Mouse (Mus musculus) lung, embryonic 15.5 days (tissue): ENCODE results near the gene Zbtb49. TPM values are rescaled to one million over a fixed set of nuclear protein-coding genes. Genes with fewer than 3 reads are reported as not detected.

Source experiments
- ATAC-seq: fragments of 200-750 bp; cut with Nextera tagmentation; 2 replicates; pipeline ENCODE4 v1.8.0; 2017; ENCODE audit warnings: moderate number of reproducible peaks, borderline replicate concordance; ENCODE audit not compliant: low FRiP score, low TSS enrichment; ENCODE audit errors: extremely low read depth
- H3K27ac ChIP-seq: fragments of 300-500 bp; sonication (generic); 2 replicates; pipeline ENCODE4 v1.5.1; 2015; ENCODE audit warnings: moderate library complexity, mild to moderate bottlenecking, inconsistent platforms
- H3K27me3 ChIP-seq: fragments of 300-500 bp; sonication (generic); 2 replicates; pipeline ENCODE4 v1.6.1; 2015; ENCODE audit warnings: inconsistent platforms
- H3K36me3 ChIP-seq: fragments of 300-500 bp; sonication (generic); 2 replicates; pipeline ENCODE4 v1.6.1; 2015; ENCODE audit warnings: inconsistent platforms
- H3K4me1 ChIP-seq: fragments of 300-500 bp; sonication (generic); 2 replicates; pipeline ENCODE4 v1.6.1; 2015; ENCODE audit warnings: inconsistent platforms
- H3K4me2 ChIP-seq: fragments of 300-500 bp; sonication (generic); 2 replicates; pipeline ENCODE4 v1.6.1; 2015; ENCODE audit warnings: inconsistent platforms, mild to moderate bottlenecking, moderate library complexity
- H3K4me3 ChIP-seq: fragments of 300-500 bp; sonication (generic); 2 replicates; pipeline ENCODE4 v1.5.1; 2015; ENCODE audit warnings: mild to moderate bottlenecking, inconsistent platforms
- H3K9ac ChIP-seq: fragments of 300-500 bp; sonication (generic); 2 replicates; pipeline ENCODE4 v1.6.1; 2015; ENCODE audit warnings: inconsistent platforms
- H3K9me3 ChIP-seq: fragments of 300-500 bp; sonication (generic); 2 replicates; pipeline ENCODE4 v1.6.1; 2016; ENCODE audit warnings: inconsistent platforms
- WGBS: fragments of 180-500 bp; shearing (Covaris S2); methylation state at CpG from one replicate; pipeline ENCODE4 v1.1.7; 2015; 5-methylcytosine and 5-hydroxymethylcytosine counted together
- polyA plus RNA-seq: library from polyadenylated mRNA; unstranded; fragments of >200 nt; fragmentation: Nextera tagmentation; extraction: Ambion mirVana; gene quantifications from 2 replicates; pipeline ENCODE4 v1.2.1, GENCODE M21; 2015

Zbtb49 gene
- polyA plus RNA-seq, 1 experiment from 2014 or later, result 12.2 TPM

GRCm38 (mm10) chr5:38187006-38187405 is 33.3 kb downstream of the Zbtb49 start:
- 82% methylated on average over 2 of the region's 2 CpGs for WGBS
- H3K9ac ChIP-seq, result no peak overlapping the region
- H3K27ac ChIP-seq, result no peak overlapping the region
- ATAC-seq, result no peak
- no peak overlapping the region for H3K4me3 ChIP-seq
- H3K36me3 ChIP-seq, result no peaks in the 10 kb centered on the region
- H3K4me1 ChIP-seq, result no peaks in the 10 kb centered on the region
- H3K9me3 ChIP-seq, result no peaks in the 10 kb centered on the region
- no peaks in the 10 kb centered on the region for H3K27me3 ChIP-seq
- H3K4me2 ChIP-seq, result no peak overlapping the region

- no peak for ATAC-seq
- H3K4me1 ChIP-seq, result no peaks in the 10 kb centered on the region
- 77% methylated on average over 6 of the region's 6 CpGs for WGBS
Observed at GRCm38 (mm10) chr5:38184688-38185285, 35.5 kb downstream of the Zbtb49 start.

GRCm38 (mm10) chr5:38174256-38174912 is 45.9 kb downstream of the Zbtb49 start:
- no peaks in the 10 kb centered on the region for H3K4me1 ChIP-seq
- no peak for ATAC-seq
- H3K4me3 ChIP-seq, result no peak overlapping the region
- no peaks in the 10 kb centered on the region for H3K36me3 ChIP-seq
- no peaks in the 10 kb centered on the region for H3K9me3 ChIP-seq
- no peak overlapping the region for H3K9ac ChIP-seq
- no peak overlapping the region for H3K4me2 ChIP-seq
- 79% methylated on average over 16 of the region's 16 CpGs for WGBS
- H3K27me3 ChIP-seq, result no peaks in the 10 kb centered on the region
- H3K27ac ChIP-seq, result no peak overlapping the region

More at GRCm38 (mm10) chr5:38184688-38185285, 35.5 kb downstream of the Zbtb49 start:
- H3K4me2 ChIP-seq, result no peak overlapping the region
- no peak overlapping the region for H3K27ac ChIP-seq
- H3K36me3 ChIP-seq, result no peaks in the 10 kb centered on the region
- H3K9me3 ChIP-seq, result no peaks in the 10 kb centered on the region
- no peak overlapping the region for H3K9ac ChIP-seq
- H3K4me3 ChIP-seq, result no peak overlapping the region
- no peaks in the 10 kb centered on the region for H3K27me3 ChIP-seq

GRCm38 (mm10) chr5:38173766-38174165 is 46.5 kb downstream of the Zbtb49 start:
- Histone ChIP-seq H3K27me3 (no peaks in the 10 kb centered on the region), H3K27ac (no peak overlapping the region), H3K4me3 (no peak overlapping the region), H3K9ac (no peak overlapping the region), H3K4me1 (no peaks in the 10 kb centered on the region), H3K36me3 (no peaks in the 10 kb centered on the region), H3K9me3 (no peaks in the 10 kb centered on the region), H3K4me2 (no peak overlapping the region)
- WGBS, result 34% methylated on average over 5 of the region's 5 CpGs
- no peak for ATAC-seq

- Histone ChIP-seq H3K4me1 (no peaks in the 10 kb centered on the region), H3K27me3 (no peaks in the 10 kb centered on the region), H3K4me2 (no peak overlapping the region), H3K9ac (no peak overlapping the region), H3K27ac (no peak overlapping the region), H3K36me3 (no peaks in the 10 kb centered on the region), H3K9me3 (no peaks in the 10 kb centered on the region), H3K4me3 (no peak overlapping the region)
- ATAC-seq, result no peak
- WGBS, result 70% methylated on average over 11 of the region's 11 CpGs
Observed at GRCm38 (mm10) chr5:38168497-38168896, 51.8 kb downstream of the Zbtb49 start.

- Histone ChIP-seq H3K36me3 (0 out of 2 replicates have a peak, but pooled peaks cover 5% of the 10 kb centered on the region), H3K4me1 (peaks cover 8% of the 10 kb centered on the region), H3K27me3 (peaks cover 34% of the 10 kb centered on the region), H3K9ac (peak within 1 kb of the TSS; percentile 62), H3K27ac (no peak within 1 kb of the TSS), H3K9me3 (no peaks in the 10 kb centered on the region), H3K4me2 (peak within 1 kb of the TSS; percentile 84), H3K4me3 (peak within 1 kb of the TSS; percentile 67)
- WGBS, result 10% methylated on average over 35 of the region's 35 CpGs
- peak; percentile 20; the same call in 1 of the 2 replicates for ATAC-seq
Observed at GRCm38 (mm10) chr5:38159634-38160413, 60.4 kb downstream of the Zbtb49 start, which contains the start of gene Nsg1. Gene Nsg1, minus strand, starts transcription at chr5:38159907.

GRCm38 (mm10) chr5:38158947-38159633 is 61.2 kb downstream of the Zbtb49 start:
- Histone ChIP-seq H3K9ac (peak overlapping the region; percentile 62), H3K4me1 (peaks cover 8% of the 10 kb centered on the region), H3K4me2 (peak overlapping the region; percentile 84), H3K27ac (no peak overlapping the region), H3K36me3 (peaks cover 12% of the 10 kb centered on the region; the same call in 1 of the 2 replicates), H3K27me3 (peaks cover 34% of the 10 kb centered on the region), H3K9me3 (no peaks in the 10 kb centered on the region), H3K4me3 (peak overlapping the region; percentile 67)
- ATAC-seq, result peak; percentile 75
- under 1% methylated on average over 75 of the region's 79 CpGs for WGBS

GRCm38 (mm10) chr5:38158501-38158946 is 61.7 kb downstream of the Zbtb49 start:
- H3K27ac ChIP-seq, result no peak overlapping the region
- ATAC-seq, result peak; percentile 4; the same call in 1 of the 2 replicates
- 3% methylated on average over 16 of the region's 17 CpGs for WGBS
- peak overlapping the region; percentile 84 for H3K4me2 ChIP-seq
- H3K27me3 ChIP-seq, result peaks cover 34% of the 10 kb centered on the region
- H3K36me3 ChIP-seq, result peaks cover 12% of the 10 kb centered on the region; the same call in 1 of the 2 replicates
- peak overlapping the region; percentile 67 for H3K4me3 ChIP-seq
- H3K9ac ChIP-seq, result peak overlapping the region; percentile 62
- no peaks in the 10 kb centered on the region for H3K9me3 ChIP-seq
- H3K4me1 ChIP-seq, result peaks cover 8% of the 10 kb centered on the region

GRCm38 (mm10) chr5:38157481-38158020 is 62.7 kb downstream of the Zbtb49 start:
- 57% methylated on average over 9 of the region's 9 CpGs for WGBS
- no peaks in the 10 kb centered on the region for H3K9me3 ChIP-seq
- ATAC-seq, result no peak
- no peak overlapping the region for H3K9ac ChIP-seq
- H3K27ac ChIP-seq, result no peak overlapping the region
- 0 out of 2 replicates have a peak overlapping the region, but pooled peaks have one; percentile 67 for H3K4me3 ChIP-seq
- peaks cover 12% of the 10 kb centered on the region; the same call in 1 of the 2 replicates for H3K36me3 ChIP-seq
- H3K4me1 ChIP-seq, result peaks cover 8% of the 10 kb centered on the region
- peaks cover 34% of the 10 kb centered on the region for H3K27me3 ChIP-seq
- H3K4me2 ChIP-seq, result peak overlapping the region; percentile 84; the same call in 1 of the 2 replicates

GRCm38 (mm10) chr5:38153636-38154035 is 66.6 kb downstream of the Zbtb49 start:
- no peak overlapping the region for H3K9ac ChIP-seq
- no peak for ATAC-seq
- no peak overlapping the region for H3K27ac ChIP-seq
- no peaks in the 10 kb centered on the region for H3K4me1 ChIP-seq
- H3K4me2 ChIP-seq, result no peak overlapping the region
- H3K4me3 ChIP-seq, result no peak overlapping the region
- H3K27me3 ChIP-seq, result no peaks in the 10 kb centered on the region; the same call in none of the 2 replicates
- H3K9me3 ChIP-seq, result no peaks in the 10 kb centered on the region
- peaks cover 20% of the 10 kb centered on the region; the same call in 1 of the 2 replicates for H3K36me3 ChIP-seq
- WGBS, result 77% methylated on average over 5 of the region's 5 CpGs
